Mouse (Mus musculus): ENCODE data around the gene Nppc. TPM values are rescaled to one million over a fixed set of nuclear protein-coding genes. Genes with fewer than 3 reads are reported as not detected.
A peak's percentile ranks its signal among the peaks of the same experiment; 100 is the strongest.

The Nppc gene
- polyA plus RNA-seq, 1 experiment from 2014 or later, result 13.4 TPM

DNA sequence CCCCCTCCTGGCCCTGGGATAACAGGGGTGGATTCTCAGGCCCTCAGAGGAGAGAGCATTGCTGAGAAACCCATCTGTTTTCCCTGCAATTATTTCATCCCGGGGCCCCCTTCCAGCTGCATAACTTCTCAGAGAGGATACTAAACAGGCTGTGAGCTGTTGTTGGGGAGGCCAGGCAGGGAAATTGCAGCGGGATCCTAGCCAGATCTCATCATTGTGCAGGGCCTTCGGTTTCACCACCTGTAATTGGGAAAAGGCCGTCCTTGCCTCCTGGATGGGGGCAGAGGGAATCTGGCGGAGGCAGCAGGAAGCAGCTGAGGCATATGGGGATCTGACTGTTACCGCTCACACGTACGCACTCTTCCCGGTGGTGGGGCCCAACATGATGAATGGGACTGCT lies 4.0 kb upstream of the Nppc start:
- Histone ChIP-seq H3K36me3 (ENCODE audit: control insufficient read depth, insufficient read depth, low read length) (no peaks in the 10 kb centered on the region), H3K4me3 (ENCODE audit: low read depth, low read length) (no peak overlapping the region), H3K27ac (ENCODE audit: low read depth, low read length) (no peak overlapping the region), H3K9me3 (ENCODE audit: control insufficient read depth, low read length) (no peaks in the 10 kb centered on the region), H3K27me3 (ENCODE audit: control insufficient read depth, insufficient read depth, low read length) (peaks cover 3% of the 10 kb centered on the region), H3K4me2 (ENCODE audit: low read depth, low read length) (no peak overlapping the region), H3K4me1 (ENCODE audit: control insufficient read depth, insufficient read depth, low read length) (0 out of 2 replicates have a peak, but pooled peaks cover under 1% of the 10 kb centered on the region), H3K9ac (replicated peaks; ENCODE audit: low read depth, low read length) (no peak overlapping the region)
- WGBS, result 53% methylated on average over 9 of the region's 9 CpGs
- ATAC-seq (ENCODE audit: low read depth), result no peak

DNA sequence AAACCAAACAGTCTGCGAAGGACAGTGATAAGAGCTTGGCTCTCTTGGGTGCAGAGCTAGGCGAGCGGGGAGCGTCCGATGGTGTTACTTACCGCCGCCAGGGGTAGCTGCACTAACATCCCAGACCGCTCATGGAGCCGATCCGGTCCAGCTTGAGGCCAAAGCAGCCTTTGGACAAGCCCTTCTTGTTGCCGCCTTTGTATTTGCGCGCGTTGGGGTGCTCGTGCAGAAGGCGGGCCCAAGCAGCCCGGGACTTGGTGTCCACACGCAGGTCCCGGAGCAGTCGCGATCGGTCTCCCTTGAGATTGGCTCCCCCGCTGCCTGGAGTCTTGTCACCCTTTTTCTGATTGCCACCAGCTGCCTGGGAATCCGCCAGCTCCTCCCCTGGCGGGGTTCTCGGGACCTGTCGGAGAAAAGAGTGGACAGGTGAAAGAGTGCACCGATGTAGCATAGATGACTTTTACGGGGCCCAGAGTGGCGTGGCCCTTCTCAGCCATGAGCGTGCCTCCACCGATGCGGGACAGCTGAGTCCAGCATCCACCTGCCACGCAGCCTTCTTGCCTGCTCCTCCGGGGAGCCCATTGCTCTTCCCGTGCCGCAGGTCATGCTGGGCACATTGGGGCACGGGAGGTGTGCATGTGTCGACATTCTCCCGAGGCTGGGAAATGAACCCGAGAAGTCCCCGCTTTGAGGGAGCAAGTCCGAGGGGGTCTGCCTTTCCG lies 658 bp downstream of the Nppc start:
- H3K27ac ChIP-seq (ENCODE audit: low read depth, low read length), result no peak overlapping the region
- H3K4me1 ChIP-seq (ENCODE audit: control insufficient read depth, insufficient read depth, low read length), result 0 out of 2 replicates have a peak, but pooled peaks cover 3% of the 10 kb centered on the region
- no peaks in the 10 kb centered on the region for H3K9me3 ChIP-seq (ENCODE audit: control insufficient read depth, low read length)
- no peaks in the 10 kb centered on the region for H3K36me3 ChIP-seq (ENCODE audit: control insufficient read depth, insufficient read depth, low read length)
- H3K27me3 ChIP-seq (ENCODE audit: control insufficient read depth, insufficient read depth, low read length), result peaks cover 5% of the 10 kb centered on the region
- WGBS, result under 1% methylated on average over 42 of the region's 44 CpGs
- H3K9ac ChIP-seq (replicated peaks; ENCODE audit: low read depth, low read length), result peak overlapping the region; percentile 59
- H3K4me2 ChIP-seq (ENCODE audit: low read depth, low read length), result peak overlapping the region; percentile 68
- ATAC-seq (ENCODE audit: low read depth), result peak; percentile 71
- peak overlapping the region; percentile 42 for H3K4me3 ChIP-seq (ENCODE audit: low read depth, low read length)

DNA sequence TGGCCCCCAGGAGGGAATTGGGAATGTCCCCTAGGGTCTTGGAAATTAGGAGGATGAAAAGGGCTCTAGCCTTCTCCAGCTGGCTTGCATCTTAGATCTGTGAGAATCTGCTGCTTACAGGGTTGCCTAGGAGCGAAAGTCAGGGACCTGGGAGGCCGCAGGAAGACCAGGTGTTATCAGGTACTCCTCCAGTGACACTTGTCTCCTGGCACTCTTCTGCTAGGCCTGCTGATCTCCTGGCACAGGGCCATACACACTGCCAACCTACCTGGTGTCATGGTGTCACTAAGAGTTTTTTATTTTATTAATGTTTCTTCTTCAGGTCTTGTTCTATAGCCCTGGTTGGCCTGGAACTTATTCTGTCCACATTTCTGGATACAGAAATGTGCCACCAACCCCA lies 5.3 kb downstream of the Nppc start:
- 0 out of 2 replicates have a peak, but pooled peaks cover 3% of the 10 kb centered on the region for H3K4me1 ChIP-seq (ENCODE audit: control insufficient read depth, insufficient read depth, low read length)
- H3K4me2 ChIP-seq (ENCODE audit: low read depth, low read length), result no peak overlapping the region
- no peak for ATAC-seq (ENCODE audit: low read depth)
- WGBS, result 91% methylated on average over 2 of the region's 2 CpGs
- no peak overlapping the region for H3K4me3 ChIP-seq (ENCODE audit: low read depth, low read length)
- H3K9me3 ChIP-seq (ENCODE audit: control insufficient read depth, low read length), result no peaks in the 10 kb centered on the region
- 0 out of 2 replicates have a peak, but pooled peaks cover 2% of the 10 kb centered on the region for H3K27me3 ChIP-seq (ENCODE audit: control insufficient read depth, insufficient read depth, low read length)
- no peaks in the 10 kb centered on the region for H3K36me3 ChIP-seq (ENCODE audit: control insufficient read depth, insufficient read depth, low read length)
- no peak overlapping the region for H3K9ac ChIP-seq (replicated peaks; ENCODE audit: low read depth, low read length)
- no peak overlapping the region for H3K27ac ChIP-seq (ENCODE audit: low read depth, low read length)

DNA sequence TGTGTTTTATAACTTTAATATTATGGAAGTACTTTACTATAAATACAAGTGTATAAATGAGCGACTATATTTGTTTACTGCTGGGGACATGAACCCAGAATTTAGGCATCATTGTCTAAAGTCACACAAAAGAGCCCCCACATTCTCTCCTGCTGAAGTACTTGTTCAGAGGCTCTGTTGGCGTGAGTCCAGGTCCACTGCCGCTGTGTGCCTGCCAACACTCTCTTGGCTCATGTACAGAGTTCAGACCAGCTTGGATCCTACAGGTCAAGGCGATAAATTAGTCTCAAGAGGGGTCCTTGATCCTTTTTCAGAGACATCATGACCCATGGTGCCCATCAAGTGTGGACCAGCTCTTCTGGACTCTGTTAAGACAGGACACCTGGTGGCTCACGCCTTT lies 13.3 kb downstream of the Nppc start:
- Histone ChIP-seq H3K4me3 (ENCODE audit: low read depth, low read length) (no peak overlapping the region), H3K27me3 (ENCODE audit: control insufficient read depth, insufficient read depth, low read length) (no peaks in the 10 kb centered on the region), H3K4me1 (ENCODE audit: control insufficient read depth, insufficient read depth, low read length) (no peaks in the 10 kb centered on the region), H3K9ac (replicated peaks; ENCODE audit: low read depth, low read length) (no peak overlapping the region), H3K4me2 (ENCODE audit: low read depth, low read length) (no peak overlapping the region), H3K27ac (ENCODE audit: low read depth, low read length) (no peak overlapping the region), H3K9me3 (ENCODE audit: control insufficient read depth, low read length) (no peaks in the 10 kb centered on the region), H3K36me3 (ENCODE audit: control insufficient read depth, insufficient read depth, low read length) (no peaks in the 10 kb centered on the region)
- no peak for ATAC-seq (ENCODE audit: low read depth)
- 76% methylated on average over 5 of the region's 5 CpGs for WGBS

DNA sequence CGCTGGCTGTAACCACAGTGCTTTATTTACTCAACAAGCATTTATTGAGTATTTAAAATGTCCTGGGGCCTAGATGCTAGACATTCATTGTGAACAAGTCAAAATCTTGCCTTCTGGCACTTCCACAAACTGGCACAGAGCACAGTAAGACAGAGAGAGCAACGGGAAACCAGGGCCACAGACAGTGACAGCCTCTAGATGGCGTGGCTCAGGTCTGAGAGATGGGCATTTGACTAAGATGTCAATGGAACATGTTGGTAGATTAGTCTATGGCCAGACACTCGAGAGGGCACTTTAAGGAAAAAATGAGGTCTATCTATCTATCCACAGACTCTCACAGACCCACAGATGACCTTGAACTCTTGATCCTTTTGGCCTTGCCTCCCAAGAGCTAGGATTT lies 17.7 kb downstream of the Nppc start:
- no peak overlapping the region for H3K4me3 ChIP-seq (ENCODE audit: low read depth, low read length)
- no peaks in the 10 kb centered on the region for H3K9me3 ChIP-seq (ENCODE audit: control insufficient read depth, low read length)
- no peaks in the 10 kb centered on the region for H3K4me1 ChIP-seq (ENCODE audit: control insufficient read depth, insufficient read depth, low read length)
- H3K27me3 ChIP-seq (ENCODE audit: control insufficient read depth, insufficient read depth, low read length), result no peaks in the 10 kb centered on the region
- no peak overlapping the region for H3K27ac ChIP-seq (ENCODE audit: low read depth, low read length)
- H3K36me3 ChIP-seq (ENCODE audit: control insufficient read depth, insufficient read depth, low read length), result no peaks in the 10 kb centered on the region
- no peak overlapping the region for H3K4me2 ChIP-seq (ENCODE audit: low read depth, low read length)
- WGBS, result 68% methylated on average over 4 of the region's 4 CpGs
- H3K9ac ChIP-seq (replicated peaks; ENCODE audit: low read depth, low read length), result no peak overlapping the region
- no peak for ATAC-seq (ENCODE audit: low read depth)

DNA sequence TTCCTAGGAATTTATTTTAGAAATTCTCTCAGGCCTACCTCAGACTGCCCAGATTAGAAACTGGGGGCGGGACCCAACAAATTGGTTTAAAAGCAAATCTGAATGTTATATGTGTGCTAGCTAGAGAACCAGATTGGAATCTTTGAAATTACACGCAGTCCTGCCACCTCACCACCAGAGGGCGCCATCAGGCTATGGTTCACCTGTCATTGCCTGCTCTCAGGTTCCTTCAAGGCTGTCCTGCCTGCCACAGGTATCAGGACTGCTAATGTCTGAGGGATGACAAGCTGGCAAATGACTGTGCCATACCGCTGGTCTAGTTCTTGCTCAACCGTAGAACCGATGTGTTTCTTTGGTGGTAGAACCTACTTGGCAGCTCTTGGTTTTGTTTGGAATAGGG lies 20.1 kb downstream of the Nppc start:
- 16% methylated on average over 6 of the region's 6 CpGs for WGBS
- no peak for ATAC-seq (ENCODE audit: low read depth)
- no peaks in the 10 kb centered on the region for H3K36me3 ChIP-seq (ENCODE audit: control insufficient read depth, insufficient read depth, low read length)

DNA sequence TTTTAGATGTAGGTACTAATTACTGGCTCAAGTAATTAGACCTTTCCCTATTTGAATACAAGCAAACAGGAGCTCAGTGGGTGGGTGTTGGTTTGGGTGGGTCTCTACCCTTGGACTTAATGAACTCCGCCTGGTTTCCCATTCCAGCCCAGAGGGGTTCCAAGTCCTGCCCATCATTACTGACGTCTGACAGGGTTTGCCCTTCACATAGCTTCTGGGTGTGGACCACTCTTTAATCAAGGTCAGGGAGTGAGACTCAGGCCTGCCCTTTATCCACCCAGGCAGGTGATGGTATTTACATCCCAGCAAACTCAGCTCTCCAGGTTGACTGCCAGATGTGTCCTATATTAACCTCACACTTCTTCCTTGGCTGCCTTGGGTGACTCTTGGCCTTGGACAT lies 22.9 kb downstream of the Nppc start:
- H3K4me2 ChIP-seq (ENCODE audit: low read depth, low read length), result no peak overlapping the region
- WGBS, result 55% methylated on average over 2 of the region's 2 CpGs
- no peaks in the 10 kb centered on the region for H3K36me3 ChIP-seq (ENCODE audit: control insufficient read depth, insufficient read depth, low read length)
- H3K4me3 ChIP-seq (ENCODE audit: low read depth, low read length), result no peak overlapping the region
- H3K4me1 ChIP-seq (ENCODE audit: control insufficient read depth, insufficient read depth, low read length), result no peaks in the 10 kb centered on the region
- H3K27ac ChIP-seq (ENCODE audit: low read depth, low read length), result no peak overlapping the region
- H3K9ac ChIP-seq (replicated peaks; ENCODE audit: low read depth, low read length), result no peak overlapping the region
- ATAC-seq (ENCODE audit: low read depth), result no peak
- H3K9me3 ChIP-seq (ENCODE audit: control insufficient read depth, low read length), result no peaks in the 10 kb centered on the region
- H3K27me3 ChIP-seq (ENCODE audit: control insufficient read depth, insufficient read depth, low read length), result no peaks in the 10 kb centered on the region

More for the DNA sequence above, 20.1 kb downstream of the Nppc start:
- Histone ChIP-seq H3K4me2 (ENCODE audit: low read depth, low read length) (no peak overlapping the region), H3K9me3 (ENCODE audit: control insufficient read depth, low read length) (no peaks in the 10 kb centered on the region), H3K4me3 (ENCODE audit: low read depth, low read length) (no peak overlapping the region), H3K4me1 (ENCODE audit: control insufficient read depth, insufficient read depth, low read length) (no peaks in the 10 kb centered on the region), H3K27ac (ENCODE audit: low read depth, low read length) (no peak overlapping the region), H3K27me3 (ENCODE audit: control insufficient read depth, insufficient read depth, low read length) (no peaks in the 10 kb centered on the region), H3K9ac (replicated peaks; ENCODE audit: low read depth, low read length) (no peak overlapping the region)

DNA sequence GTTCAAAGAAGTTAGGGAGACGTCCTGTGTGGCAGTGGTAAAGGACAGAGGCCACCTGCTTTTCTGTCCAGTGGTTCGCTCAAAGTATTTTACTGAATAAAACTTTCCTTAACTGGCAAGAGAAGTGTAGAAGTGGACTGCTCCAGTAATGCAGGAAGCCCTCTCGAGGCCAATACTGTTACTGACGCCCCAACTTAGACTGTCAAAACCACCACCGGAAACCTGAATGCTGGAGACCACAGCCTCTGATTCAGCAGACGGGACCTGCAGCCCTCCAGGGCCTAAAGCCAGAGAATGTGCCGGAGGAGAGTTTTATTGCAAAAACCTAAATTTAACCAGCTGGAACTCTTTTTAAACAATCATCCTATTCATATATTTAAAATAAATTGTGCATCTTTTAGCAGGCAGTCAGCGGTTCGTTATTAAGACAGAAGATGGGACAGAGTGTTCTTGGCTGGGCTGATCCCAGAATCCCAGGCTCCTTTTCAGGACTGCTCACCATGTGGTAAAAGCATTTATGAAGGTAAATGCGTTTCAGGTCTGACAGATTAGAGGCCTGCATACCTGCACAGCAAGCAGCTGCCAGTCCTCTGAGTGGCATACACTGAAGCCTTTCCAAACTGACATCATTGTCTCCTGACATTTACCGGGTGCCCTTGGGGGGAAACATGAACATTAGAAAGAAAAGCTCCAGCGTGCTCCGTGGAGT lies 27.1 kb downstream of the Nppc start:
- Histone ChIP-seq H3K4me3 (ENCODE audit: low read depth, low read length) (no peak overlapping the region), H3K36me3 (ENCODE audit: control insufficient read depth, insufficient read depth, low read length) (no peaks in the 10 kb centered on the region), H3K9me3 (ENCODE audit: control insufficient read depth, low read length) (no peaks in the 10 kb centered on the region), H3K27me3 (ENCODE audit: control insufficient read depth, insufficient read depth, low read length) (no peaks in the 10 kb centered on the region), H3K4me1 (ENCODE audit: control insufficient read depth, insufficient read depth, low read length) (no peaks in the 10 kb centered on the region), H3K27ac (ENCODE audit: low read depth, low read length) (no peak overlapping the region), H3K4me2 (ENCODE audit: low read depth, low read length) (no peak overlapping the region), H3K9ac (replicated peaks; ENCODE audit: low read depth, low read length) (no peak overlapping the region)
- WGBS, result 76% methylated on average over 13 of the region's 13 CpGs
- no peak for ATAC-seq (ENCODE audit: low read depth)

DNA sequence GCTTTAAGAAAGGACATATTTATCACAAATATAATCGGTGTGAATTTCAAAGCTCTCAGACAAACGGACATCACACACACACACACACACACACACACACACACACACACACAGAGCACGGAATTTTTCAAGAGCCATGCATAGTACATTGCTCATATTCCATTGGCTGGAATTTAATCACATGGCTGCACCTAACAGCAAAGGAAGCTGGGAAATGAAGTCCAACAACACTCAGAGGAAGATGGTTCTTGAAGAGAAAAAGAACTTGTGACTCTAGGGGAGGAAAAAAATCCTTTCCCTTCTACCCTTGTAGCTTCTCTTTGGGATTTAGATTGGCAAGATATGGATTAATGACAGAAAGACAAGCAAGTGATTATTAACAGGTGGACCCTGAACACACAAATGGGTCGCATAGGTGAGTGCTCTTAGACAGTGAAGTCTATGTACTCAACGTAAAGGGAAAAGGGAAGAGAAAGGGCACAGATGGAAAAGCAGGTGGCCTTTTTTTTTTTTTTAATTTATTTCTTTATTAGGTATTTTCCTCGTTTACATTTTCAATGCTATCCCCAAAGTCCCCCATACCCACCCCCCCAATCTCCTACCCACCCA lies 35.5 kb downstream of the Nppc start:
- 50% methylated on average over 6 of the region's 6 CpGs for WGBS
- no peaks in the 10 kb centered on the region for H3K9me3 ChIP-seq (ENCODE audit: control insufficient read depth, low read length)
- H3K9ac ChIP-seq (replicated peaks; ENCODE audit: low read depth, low read length), result no peak overlapping the region
- no peaks in the 10 kb centered on the region for H3K36me3 ChIP-seq (ENCODE audit: control insufficient read depth, insufficient read depth, low read length)
- peaks cover 16% of the 10 kb centered on the region; the same call in 1 of the 2 replicates for H3K4me1 ChIP-seq (ENCODE audit: control insufficient read depth, insufficient read depth, low read length)
- H3K4me3 ChIP-seq (ENCODE audit: low read depth, low read length), result no peak overlapping the region
- ATAC-seq (ENCODE audit: low read depth), result peak; percentile 93
- no peak overlapping the region for H3K27ac ChIP-seq (ENCODE audit: low read depth, low read length)
- H3K4me2 ChIP-seq (ENCODE audit: low read depth, low read length), result no peak overlapping the region
- H3K27me3 ChIP-seq (ENCODE audit: control insufficient read depth, insufficient read depth, low read length), result no peaks in the 10 kb centered on the region
